Mouse (Mus musculus) spleen, adult 10 weeks (tissue): ENCODE data around the gene Ddx54. TPM values are rescaled to one million over a fixed set of nuclear protein-coding genes. Genes with fewer than 3 reads are reported as not detected.

Experiments used
- polyA plus RNA-seq: library from polyadenylated mRNA; stranded (reverse); fragments of 350-450 nt; fragmentation: Illumina TruSeq; extraction: RNeasy Lipid Tissue Mini Kit (QIAGEN cat#74804); gene quantifications from one replicate; pipeline ENCODE4 v1.2.3, GENCODE M21; 2015; ENCODE audit warnings: low replicate concordance; ENCODE audit not compliant: insufficient read depth

The Ddx54 gene
- polyA plus RNA-seq, result 15.6 TPM

DNA sequence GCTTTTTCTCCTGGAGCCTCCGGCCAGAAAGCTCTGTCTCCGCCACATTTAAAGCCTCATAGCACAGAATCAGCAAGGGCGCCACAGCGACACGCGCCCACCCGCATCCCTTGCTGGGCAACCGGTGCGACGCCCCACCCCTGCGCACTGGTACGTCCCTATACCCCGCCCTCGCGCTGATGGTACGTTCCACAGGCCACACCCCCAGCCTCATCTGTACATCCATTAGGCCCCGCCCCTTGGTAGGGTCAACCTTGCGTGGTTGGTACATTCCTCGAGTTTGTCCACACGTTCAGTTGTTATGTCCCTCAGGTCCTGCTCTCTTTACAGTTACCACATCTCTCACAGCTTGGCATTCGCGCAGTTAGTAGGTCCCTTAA is at the start of gene Ddx54, which contains the start of gene Rita1:
Gene Ddx54 (plus strand): TSS at position 298 of the 380 bp plus-strand sequence.
Gene Rita1 (minus strand): TSS at position 148 of the 380 bp plus-strand sequence.

DNA sequence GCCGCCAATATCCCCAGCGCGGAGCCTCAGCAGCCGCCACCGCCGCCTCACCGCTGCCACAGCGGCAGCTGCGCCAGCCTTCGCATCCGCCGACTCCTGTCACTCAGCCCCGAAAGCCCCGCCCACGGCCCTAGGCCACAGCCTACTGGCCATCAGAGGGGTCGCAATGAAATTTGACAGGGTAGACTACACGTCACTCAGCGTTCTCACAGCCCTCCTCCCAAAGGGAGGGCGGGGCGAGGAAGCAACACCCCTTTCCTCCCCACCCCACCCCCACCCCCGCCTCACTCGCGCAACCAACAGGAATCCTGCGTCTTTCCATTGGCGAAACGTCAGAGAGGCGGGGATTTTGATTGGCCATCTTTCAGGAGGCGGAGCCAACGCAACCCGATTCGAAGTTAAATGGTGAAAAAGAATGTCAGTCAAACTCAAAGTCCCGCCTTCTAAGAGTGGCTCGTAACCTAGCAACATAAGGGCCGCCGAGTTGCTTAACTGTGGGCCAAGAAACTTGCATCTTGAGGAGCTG is 23.9 kb upstream of the Ddx54 start, which contains the start of the genes Tpcn1 and Iqcd:
Gene Tpcn1 (minus strand): TSS at position 105 of the 526 bp plus-strand sequence.
Gene Iqcd (plus strand): TSS at position 448 of the 526 bp plus-strand sequence.

DNA sequence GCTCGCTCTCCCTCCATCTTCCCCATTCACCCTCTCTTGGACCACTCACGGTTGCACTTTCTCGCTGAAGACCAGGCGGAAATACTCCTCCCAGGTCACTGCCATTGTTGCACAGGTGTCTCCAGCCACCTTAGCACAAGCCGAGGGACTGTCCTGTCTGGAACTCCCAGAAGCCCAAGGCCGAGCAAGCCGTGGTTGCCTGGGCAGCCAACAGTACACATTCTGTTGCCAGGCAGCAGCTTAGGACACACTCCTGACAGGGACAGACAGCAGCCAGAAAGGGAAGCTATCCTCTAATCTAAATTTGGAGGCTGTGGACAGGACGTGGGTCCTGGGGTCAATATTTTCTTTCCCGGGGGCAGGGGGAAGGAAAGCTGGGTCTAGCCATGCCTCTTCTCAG is 21.6 kb downstream of the Ddx54 start, which contains the start of gene Cfap73:
Gene Cfap73 (minus strand): TSS at position 105 of the 400 bp plus-strand sequence.

DNA sequence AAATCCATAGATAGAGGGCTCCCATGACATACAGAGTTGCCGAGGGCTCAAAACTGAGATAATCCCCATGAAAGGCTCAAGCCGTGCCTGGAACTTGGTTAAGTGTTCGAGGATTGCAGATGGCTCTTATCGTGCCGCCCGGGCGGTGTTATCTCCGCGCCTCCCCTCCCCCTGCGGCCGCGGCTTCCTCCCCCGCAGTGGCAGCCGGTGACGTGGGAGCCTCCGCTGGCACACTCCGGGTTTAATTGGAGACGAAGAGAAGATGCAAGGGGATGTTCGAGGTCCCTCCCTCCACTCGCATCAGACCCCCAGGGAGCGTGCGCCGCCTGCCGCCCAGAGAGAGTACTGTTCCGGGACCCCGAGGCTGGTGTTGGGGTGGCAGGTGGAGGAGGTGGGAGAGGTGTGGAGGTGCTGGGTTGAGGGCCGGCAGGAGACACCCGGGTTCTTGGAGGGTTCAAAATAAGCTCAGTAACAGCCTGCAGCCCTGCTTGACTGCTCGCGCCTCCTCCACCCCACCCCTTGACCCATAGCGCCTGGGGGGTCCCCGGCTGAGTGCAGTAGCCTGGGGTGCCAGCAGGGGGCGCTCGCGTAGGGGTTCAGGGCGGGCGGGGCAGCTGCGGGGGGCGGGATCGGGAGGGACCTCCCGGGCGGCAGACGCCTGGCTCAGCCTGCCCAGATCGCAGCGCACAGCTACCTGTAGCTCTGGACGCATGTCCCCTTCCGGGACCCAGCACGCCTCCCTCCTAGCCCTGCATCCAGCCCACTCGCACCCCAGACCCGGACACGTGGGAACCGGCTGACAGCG is 36.2 kb downstream of the Ddx54 start, which contains the start of gene Rasal1:
Gene Rasal1 (plus strand): TSS at position 244 of the 805 bp plus-strand sequence.

Other genes starting within 250 kb of the Ddx54 start
- not detected for gene Lhx5, start 181.0 kb upstream of the Ddx54 start, polyA plus RNA-seq
- not detected for gene Sdsl, start 139.9 kb upstream of the Ddx54 start, polyA plus RNA-seq
- not detected for gene Sds, start 136.2 kb upstream of the Ddx54 start, polyA plus RNA-seq
- 10.3 TPM for gene Plbd2, start 109.1 kb upstream of the Ddx54 start, polyA plus RNA-seq
- gene Slc8b1, start 101.6 kb upstream of the Ddx54 start, polyA plus RNA-seq, result 26.0 TPM
- 11.5 TPM for gene Tpcn1, start 24.1 kb upstream of the Ddx54 start, polyA plus RNA-seq
- gene Iqcd, start 23.7 kb upstream of the Ddx54 start, polyA plus RNA-seq, result 0.39 TPM
- 2.0 TPM for gene Rita1, start 150 bp upstream of the Ddx54 start, polyA plus RNA-seq
- gene Cfap73, start 21.5 kb downstream of the Ddx54 start, polyA plus RNA-seq, result not detected
- 3.3 TPM for gene Rasal1, start 36.1 kb downstream of the Ddx54 start, polyA plus RNA-seq
- 55.9 TPM for gene Dtx1, start 99.2 kb downstream of the Ddx54 start, polyA plus RNA-seq
- gene Oas2, start 137.1 kb downstream of the Ddx54 start, polyA plus RNA-seq, result 14.9 TPM
- gene Oas3, start 164.9 kb downstream of the Ddx54 start, polyA plus RNA-seq, result 7.4 TPM
- 0.21 TPM for gene Oas1e, start 182.8 kb downstream of the Ddx54 start, polyA plus RNA-seq
- gene Oas1c, start 199.8 kb downstream of the Ddx54 start, polyA plus RNA-seq, result 15.3 TPM
- not detected for gene Oas1f, start 234.6 kb downstream of the Ddx54 start, polyA plus RNA-seq
- gene Oas1h, start 248.7 kb downstream of the Ddx54 start, polyA plus RNA-seq, result not detected